Mouse (Mus musculus): ENCODE measurements around the gene Rab11fip2.

Gene Rab11fip2

DNA sequence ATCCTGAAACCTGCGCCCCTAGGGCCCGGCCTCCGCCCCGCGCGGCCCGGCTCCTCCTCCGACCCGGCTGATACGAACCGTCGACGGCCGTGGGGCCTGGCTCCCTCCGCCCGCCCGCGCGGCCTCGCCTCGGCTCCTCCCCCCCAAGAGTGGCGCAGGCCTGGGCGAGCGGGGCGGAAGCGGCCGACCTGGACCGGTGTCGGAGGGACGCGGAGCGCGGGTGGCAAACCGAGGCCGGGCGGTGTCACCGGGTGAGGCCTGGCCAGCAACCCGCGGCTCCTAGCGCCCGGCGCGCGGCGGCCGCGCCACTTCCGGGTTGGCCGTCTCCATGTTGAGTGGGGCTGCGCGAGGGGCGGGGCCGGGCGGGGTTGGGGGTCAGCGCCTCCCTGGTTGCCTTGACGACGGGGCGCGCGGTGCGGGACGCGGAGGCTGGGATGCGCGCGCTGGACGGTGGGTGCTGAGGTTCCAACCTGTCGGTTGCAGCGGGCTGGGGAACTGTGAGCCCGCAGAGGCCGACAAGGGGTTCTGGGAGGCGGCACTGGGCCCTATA is at the start of gene Rab11fip2:
TSS of gene Rab11fip2 (minus strand) at position 333 of the 550 bp plus-strand sequence.
- DNase-seq (ENCODE audit: extremely low spot score, low spot score): peak; percentile 95

DNA sequence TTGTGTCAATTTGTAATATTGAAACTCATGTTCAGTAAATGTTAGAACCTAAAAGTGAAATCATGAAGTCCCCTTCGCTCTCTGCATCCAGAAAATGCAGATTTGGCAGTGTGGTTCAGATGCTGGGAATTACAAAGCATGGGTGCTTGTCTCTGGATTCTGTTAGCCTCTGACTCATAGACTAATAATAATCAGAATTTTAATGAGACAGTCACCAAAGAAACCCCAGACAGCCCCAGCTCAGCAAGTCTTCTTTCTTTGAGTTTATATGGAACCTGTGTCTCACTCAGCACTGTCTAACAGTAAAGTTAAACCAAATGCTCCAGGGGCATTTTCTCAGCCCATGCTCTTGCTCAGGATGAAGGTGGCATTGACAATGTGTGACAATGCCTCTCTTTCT is 38.1 kb upstream of the Rab11fip2 start:
- DNase-seq (ENCODE audit: extremely low spot score, low spot score): no peak

DNA sequence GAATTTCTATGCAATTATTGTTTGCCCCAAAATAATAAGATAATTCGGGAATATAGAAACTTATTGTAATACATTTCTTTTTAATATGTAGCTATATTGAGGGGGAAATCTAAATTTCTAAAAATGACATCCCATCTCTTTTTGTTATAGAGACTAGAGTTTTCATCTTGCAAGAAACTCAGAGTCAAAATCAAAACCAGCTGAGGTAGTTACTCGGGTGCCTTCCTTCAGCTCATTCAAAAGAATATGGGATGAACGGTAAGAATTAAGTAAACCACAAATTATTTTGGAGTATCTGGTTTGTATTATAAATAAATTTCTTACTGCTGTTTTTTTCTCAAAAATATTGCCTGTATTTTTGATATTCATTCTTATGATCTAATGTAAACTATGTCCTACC is 11.5 kb upstream of the Rab11fip2 start:
- no peak for DNase-seq (ENCODE audit: extremely low spot score, low spot score)

DNA sequence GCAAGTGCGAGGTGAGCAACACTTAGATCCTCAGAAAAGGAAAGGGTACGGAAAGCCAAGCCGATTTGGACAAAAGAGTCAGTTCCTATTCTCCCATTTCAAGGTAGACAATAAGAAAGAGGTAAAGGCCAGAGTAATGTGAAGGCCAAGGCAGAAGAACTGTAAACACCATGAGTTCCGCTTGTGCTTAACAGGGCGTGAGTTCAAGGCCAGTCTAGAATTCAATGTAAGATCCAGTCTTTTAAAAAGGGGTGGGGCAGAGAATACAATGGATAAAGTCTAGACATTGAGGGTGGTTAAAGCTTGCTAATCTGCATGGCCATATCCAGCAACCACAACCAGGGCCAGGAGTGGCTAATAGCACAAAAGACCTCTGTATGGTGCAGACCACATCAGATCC is 6.3 kb upstream of the Rab11fip2 start:
- DNase-seq (ENCODE audit: extremely low spot score, low spot score): no peak

DNA sequence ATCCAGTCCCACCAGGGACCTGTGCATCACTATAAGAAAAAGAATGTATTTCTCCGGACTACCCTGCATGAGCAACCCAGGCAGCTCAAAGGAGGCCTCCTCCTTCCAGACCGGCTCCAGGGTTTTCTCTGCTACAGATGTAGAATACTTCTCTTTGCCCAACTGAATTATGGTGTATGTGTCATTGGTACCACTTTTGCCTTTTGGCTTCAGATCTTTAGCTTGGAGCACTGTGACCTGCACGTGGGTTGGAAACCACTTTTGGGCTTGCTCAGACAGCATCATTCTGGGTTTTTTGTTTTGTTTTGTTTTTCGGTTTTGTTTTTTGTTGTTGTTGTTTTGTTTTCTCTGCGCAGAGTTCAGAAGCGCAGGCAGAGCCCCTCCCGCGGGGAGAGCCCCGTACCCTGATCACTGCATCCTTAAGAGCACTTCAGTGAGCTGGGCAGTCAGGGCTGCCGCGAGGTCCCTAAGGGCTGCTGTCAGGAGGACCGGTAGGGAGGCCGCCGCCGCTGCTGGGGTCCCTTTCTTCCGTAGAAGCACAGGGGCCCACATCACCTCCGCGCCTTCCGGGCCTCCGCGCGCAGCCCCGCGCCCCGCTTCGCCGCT is 635 bp downstream of the Rab11fip2 start:
- no peak for DNase-seq (ENCODE audit: extremely low spot score, low spot score)

DNA sequence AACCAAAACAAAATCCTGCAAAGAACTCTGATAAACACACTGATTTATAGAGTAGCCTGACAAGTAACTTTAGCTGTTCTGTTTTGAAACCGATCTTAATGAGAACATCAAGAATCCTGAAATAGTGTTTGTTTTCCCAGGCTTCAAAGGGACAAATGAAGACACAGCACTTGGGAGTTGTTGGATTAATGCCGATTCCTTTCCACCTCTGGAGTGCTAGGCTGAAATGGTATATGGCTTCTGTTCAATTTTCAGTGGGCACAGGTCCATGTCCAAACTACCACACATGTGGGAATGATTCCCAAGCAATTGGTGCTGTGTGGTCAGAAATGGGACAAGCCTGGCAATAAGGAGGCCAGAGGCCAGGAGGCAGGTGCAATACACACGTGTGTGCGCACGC is 3.7 kb downstream of the Rab11fip2 start:
- no peak for DNase-seq (ENCODE audit: extremely low spot score, low spot score)

DNA sequence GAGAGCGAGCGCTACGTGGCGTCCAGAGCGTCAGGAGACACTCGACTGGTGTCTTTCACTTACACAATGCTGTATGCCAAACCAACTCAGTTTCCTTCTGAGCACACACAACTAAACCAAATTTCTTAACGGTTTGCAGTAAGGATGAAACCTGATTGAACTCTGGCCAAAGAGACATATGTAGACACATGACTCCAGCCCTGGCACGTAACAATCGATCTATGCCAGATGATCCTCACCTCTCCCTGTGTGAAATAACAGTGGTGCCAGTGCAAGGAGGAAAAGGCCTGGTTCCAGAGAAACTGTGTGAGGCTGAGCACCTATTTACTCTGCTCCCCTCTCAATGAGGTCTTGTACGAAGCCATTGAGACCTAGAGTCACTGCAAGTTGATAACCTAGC is 11.4 kb downstream of the Rab11fip2 start:
- DNase-seq (ENCODE audit: extremely low spot score, low spot score): no peak

DNA sequence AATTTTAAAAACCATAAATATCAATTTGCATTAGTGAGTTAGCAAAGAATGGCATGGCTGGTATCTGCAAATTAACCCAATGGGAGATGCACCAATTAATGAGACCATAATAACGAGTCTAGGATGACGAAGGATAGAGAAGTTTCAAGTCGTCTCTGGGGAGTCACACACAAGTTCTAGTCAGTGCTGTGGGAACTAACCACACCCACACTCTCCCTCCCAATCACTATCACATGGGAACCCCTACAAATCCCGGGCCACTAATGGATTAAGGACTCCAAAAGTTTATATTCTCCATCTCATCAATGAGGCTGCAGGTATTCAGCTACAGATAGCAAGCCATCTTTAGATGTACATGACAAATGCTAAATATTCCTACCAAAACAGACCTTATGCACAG is 14.8 kb downstream of the Rab11fip2 start:
- no peak for DNase-seq (ENCODE audit: extremely low spot score, low spot score)

DNA sequence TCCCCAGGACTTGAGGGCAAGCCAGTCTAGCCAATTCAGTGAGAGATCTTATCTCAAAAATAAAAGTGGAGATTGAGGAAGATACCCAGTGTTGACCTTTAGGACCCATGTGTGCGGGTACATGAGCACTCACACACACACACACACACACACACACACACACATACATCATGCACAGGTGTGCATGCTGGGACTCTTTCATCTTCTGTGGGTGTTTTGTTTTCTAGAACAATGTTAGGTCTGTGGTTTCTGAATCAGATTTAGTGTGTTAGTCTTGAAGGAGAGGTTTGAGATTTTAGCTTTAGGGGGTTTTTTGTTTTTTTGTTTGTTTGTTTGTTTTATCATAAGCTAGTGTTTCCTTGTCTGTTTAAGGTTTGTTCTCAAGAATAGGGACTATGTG is 17.3 kb downstream of the Rab11fip2 start:
- DNase-seq (ENCODE audit: extremely low spot score, low spot score): no peak

DNA sequence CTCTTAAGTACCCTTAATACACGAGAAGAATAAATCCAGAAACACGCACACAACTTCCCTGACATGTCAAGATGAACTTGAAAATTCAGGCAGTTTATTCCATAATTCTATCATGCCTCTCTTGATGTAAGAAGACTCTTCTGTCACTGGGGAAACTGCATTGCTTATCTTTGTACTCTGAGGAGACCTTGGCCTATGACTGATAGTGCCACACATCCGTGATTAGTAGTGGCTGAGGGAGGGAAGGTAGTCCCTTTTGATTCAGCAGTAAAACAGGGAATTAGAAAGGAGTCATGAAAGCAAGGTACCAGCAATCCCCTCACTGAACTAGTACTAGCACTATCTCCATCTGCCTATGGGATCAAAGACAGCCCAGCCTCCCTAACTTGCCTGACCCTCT is 22.6 kb downstream of the Rab11fip2 start:
- no peak for DNase-seq (ENCODE audit: extremely low spot score, low spot score)

DNA sequence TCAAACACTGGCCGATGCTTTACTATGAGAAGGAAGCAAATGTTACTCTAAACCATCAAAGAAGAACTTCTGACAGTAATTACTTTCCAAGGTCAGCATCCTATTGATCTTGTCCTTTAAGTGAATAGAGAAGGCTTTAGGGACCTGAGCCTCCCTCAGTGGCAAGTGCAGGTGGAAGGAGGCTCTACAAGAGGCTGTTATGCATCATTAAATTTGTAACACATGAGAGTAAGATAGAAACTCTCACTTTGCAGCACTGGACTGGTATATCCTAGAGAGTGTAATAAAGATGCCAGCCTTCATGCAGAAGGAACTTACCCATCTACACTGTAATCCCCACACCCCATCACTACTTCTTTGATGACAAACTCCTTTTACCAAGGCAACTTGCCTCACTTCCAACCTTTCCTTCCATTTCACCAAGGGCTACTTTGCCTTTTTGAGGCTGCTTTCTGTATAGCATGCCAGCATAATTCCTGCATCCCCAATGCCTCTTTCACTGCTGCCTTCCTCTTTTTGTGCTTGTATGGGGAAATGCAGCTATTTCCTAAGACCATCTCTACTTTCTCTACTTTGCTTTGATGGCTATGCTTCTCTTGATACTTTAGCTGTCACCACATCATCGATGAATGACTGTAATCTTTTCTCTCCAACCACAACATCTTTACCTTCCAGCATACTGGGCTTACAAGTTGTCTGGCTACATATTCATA is 25.4 kb downstream of the Rab11fip2 start:
- no peak for DNase-seq (ENCODE audit: extremely low spot score, low spot score)

DNA sequence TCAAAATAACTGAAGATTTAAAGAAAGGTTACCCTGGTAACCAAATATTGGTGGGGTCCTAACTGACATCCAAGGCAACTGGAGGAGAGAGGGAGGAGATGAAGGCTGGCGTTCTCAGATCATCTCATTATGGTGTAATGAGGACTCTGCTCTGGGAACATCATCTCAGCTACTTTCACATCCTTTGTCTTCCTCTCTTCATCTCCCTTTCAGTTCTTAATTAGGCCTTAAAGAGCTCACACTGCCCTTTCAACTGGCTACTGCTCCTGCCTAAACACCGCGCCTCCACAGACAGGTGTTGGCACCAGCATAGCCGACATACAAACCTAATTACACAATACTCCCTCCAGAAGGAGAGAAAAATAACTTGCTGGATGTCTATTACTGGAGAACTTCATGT is 31.9 kb downstream of the Rab11fip2 start:
- DNase-seq (ENCODE audit: extremely low spot score, low spot score): no peak

DNA sequence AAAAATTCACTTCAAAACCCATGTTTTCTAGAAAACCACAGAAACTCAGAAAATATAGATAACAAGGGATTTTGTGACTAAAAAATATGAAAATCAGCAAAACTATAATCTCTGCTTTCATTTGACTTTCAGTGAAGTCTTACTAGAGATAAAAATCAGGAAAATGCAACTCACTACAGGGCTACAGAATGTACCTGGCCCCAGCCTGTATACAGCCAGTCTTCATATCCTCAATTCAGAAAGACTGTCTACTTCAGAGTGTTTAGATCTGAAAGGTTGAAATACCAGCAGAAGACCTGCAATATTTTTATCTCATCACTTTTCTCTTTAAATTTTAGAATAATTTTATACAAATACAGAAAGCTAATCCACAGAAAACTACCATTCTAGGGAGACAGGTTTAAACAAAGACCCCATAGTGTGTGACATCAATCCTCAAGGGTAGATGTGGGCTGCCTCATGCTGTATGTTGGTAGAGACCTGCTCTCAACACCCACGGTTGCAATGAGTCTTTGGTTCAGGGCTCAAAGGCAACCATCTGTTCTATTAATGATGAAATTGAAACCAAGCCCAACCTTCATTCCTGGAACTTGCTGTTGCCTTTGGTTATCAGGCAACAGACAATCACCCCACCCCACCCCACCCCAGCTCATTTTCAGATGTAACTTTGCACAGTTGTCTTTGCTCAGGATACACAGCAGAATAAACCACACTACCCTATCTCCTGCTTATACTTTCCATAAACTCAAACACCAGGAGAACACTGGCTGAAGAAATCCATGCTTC is 38.0 kb downstream of the Rab11fip2 start:
- DNase-seq (ENCODE audit: extremely low spot score, low spot score): no peak

DNA sequence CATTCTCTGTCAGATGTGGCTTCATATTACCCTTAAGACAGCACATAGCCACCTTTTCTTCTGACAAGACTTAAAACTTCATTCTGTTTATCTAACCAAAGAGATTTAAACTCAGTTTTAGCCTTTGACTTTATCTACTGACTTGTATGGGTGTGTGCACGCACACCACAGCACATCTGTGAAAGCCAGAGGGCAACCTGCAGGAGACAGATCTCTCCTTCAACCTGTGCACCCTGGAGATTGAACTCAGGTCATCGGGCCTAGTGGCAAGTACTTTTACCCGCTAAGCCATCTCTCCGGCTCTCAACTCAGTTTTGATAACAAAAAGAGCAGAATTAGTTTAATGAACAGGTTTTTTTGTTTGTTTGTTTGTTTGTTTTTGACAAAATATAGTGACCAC is 43.5 kb downstream of the Rab11fip2 start:
- no peak for DNase-seq (ENCODE audit: extremely low spot score, low spot score)

DNA sequence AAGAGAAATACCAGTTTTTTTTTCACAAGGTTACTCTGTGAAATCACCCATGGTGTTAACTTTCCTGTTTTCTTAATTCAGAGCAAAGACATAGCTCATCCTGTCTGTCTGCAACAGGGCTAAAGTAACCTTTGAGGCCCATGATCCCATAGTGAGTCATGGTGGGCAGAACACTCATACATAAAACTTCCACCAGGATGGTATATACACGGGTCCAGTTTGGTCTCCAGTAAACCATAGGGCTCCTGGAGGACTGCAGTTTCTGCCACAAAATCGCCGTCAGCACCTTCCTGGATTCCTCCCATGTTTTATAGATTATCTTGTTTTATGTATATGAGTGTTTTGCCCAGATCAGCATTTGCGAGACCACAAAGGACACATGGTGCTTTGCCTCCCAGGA is 45.2 kb downstream of the Rab11fip2 start:
- no peak for DNase-seq (ENCODE audit: extremely low spot score, low spot score)

DNA sequence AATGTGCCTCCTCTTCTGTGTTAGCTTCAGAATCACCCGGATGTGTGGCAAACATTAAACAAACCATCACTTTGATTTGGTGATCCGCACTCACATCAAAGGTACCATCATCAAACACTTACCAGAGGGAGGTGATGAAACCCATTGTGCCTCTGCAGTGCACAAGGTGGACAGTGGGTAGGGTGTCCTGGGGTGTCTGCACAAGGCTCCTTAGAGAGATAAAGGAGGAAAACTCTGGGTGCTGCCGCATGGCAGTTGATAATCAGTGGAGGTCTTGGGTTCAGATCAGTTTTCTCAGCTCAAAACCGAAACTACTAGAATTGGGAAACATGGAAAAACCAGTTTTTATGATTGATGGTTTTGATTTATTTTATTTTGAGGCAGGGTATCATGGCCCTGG is 54.1 kb downstream of the Rab11fip2 start:
- DNase-seq (ENCODE audit: extremely low spot score, low spot score): no peak

DNA sequence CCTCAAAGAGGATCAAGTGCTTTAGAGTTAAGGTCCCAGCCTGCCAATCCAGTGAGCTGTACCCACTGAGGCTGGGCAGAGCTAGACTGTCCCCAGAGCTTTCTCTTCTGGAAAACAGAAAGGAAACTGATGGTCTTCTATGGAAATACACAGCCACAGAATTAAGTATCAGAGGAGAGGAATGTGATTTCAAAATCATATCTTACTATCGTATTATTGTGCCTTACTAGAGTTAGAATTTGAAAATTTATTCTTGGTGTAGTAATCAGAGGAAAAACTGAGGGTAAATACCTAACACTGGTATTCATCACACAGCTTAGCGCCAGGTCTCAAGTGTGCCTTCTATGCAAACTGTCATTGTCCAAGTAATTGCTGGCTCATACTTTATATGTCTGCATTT is 54.6 kb downstream of the Rab11fip2 start:
- DNase-seq (ENCODE audit: extremely low spot score, low spot score): no peak

DNA sequence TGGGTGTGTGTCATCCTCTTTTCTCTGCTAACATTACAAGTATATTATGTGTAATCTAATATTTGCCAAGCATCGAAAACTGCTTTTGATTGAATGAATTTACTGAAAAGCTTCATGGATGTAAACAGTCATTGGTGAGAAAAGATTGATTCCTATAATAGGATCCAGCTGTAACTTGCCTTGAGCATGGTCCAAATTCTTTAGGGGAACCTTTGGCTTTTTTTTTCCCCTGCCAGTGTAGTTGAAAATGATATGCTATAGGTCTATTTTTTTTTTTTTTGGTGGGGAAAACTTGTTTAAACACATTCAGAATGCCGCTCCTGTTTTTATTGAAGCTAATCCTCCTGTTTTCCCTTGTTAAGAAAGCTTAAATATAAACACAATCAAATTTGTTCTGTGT is 55.6 kb downstream of the Rab11fip2 start:
- DNase-seq (ENCODE audit: extremely low spot score, low spot score): no peak

DNA sequence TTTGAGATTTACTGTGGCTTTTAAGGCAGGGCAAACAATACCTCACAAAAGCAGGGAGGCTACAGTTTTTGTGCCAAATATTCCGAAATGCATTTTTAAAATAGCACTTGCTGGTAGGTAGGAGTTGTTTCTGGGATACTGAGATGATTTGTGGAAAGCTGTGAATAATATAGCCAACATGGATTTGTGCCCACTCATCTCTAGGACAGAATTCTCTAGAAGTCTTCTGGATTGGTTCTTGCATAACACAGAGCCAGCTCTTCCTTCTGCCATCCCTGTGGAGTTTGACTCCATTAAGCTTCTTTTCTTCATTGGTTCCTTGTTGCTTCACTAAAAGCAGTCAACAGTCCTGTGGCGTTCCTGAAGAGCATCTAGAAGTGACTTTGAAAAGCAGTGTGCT is 58.2 kb downstream of the Rab11fip2 start:
- no peak for DNase-seq (ENCODE audit: extremely low spot score, low spot score)

DNA sequence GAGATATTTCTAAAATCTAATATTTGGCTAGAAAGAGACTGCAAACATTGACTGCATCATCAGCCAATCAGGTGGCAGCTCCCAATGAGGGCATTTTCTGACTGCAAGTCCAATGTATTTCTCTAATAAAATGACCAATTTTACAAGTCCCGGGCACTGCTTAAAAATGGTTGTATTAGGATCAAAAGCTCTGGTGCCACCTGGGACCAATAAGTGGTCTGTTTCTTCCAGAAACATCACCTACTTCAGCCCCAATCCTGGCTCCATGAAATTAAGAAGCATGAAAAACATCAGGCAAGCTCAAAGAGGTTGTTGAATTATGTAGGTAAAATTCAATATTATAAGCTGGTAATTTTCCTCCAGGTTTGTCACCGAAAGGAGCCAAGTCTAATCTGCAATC is 66.2 kb downstream of the Rab11fip2 start:
- DNase-seq (ENCODE audit: extremely low spot score, low spot score): no peak

DNA sequence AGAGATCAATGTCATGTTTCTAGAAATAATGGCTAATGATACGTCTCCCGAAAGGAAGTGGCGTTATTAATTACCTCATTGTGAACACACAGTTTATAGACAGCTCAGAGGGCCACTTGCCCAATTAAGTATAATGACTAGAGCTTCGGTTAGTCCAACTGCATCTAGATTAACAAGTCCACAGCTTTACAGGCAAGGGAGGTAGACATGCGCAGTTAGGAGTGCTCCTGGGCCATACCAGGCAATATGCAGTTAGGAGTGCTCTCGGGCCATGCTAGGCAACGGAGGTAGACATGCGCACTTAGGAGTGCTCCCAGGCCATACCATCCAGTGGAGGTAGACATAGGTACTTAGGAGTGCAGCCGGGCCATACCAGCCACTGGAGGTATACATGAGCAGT is 76.8 kb downstream of the Rab11fip2 start:
- no peak for DNase-seq (ENCODE audit: extremely low spot score, low spot score)

DNA sequence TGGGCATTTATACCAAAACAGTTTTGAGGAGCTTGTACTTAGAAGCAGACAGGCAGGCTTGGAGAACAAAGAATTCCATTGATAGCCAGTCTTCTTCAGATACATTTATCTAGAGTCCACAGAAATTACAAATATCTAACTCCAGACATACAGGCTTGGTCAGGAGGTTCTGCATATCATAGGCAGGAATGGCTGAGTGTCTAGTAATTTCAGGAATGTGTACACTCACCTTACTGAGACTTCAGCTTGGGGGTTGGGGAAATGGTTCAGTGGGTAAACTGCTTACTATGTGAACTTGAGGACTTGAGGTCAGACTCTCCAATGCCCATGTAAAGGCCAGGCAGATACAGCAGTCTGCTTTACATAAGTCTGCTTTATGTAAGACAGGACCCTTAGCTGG is 81.0 kb downstream of the Rab11fip2 start:
- DNase-seq (ENCODE audit: extremely low spot score, low spot score): no peak

All from neural tube, embryonic 10.5 days (tissue).